Mouse (Mus musculus): ENCODE results near the gene Jak1.
"Not testable (repeated sequence)": the region's sequence is repeated elsewhere in the genome, so short reads cannot be mapped to it uniquely, and the experiment has no call there.

Gene Jak1

DNA sequence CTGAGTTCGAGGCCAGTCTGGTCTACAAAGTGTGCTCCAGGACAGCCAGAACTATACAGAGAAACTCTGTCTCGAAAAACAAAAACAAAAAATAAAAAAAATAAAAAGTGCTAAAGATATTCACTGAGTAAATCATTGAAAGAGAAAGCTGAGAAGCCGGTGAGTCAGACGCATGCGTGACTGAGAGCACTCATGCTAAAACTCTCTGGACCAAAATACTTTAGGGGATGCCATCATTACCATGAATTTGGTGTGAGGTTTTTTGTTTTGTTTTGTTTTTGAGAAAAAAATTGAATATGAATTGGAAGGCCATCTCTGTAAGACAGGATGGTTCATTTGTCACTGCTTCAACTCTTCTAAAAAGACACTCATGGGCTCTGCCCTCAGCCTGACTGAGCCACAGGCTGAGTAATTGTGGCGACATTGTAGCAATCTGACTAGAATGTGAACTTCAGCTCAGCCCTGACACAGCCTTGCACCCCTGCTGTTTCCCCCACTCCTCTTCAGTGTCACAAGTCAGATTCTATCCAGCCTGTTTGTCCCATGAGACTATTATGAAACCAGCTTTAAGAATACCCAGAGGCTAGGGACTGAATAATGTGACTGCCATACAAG, 11.5 kb upstream of the Jak1 start:
- DNase-seq (ENCODE audit: low spot score in 2 of 2) = no peak

- DNase-seq (ENCODE audit: low spot score in 2 of 2) = no peak
These were observed 10.8 kb upstream of the Jak1 start for GRCm38 (mm10) chr4:101275881-101276280.

DNA sequence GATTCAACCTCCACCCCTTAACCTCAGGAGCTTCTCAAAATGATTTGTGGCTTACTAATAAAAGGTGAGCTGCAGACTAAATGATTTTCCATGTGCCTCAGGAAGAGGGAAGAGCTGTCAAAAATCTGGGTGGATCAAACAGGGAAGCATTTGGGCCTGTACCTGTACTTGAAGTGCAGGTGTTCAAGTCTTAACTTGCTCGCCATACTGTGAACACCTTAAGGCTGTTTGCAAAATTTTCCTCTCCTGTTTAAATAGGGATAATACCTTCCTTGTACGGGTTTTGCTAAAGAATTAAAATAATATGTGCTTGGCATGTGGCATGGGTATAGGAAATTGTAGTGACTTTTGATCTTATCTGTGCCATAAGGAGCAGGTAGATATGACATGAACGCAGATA, 5.7 kb upstream of the Jak1 start:
- DNase-seq (ENCODE audit: low spot score in 2 of 2) = no peak

DNA sequence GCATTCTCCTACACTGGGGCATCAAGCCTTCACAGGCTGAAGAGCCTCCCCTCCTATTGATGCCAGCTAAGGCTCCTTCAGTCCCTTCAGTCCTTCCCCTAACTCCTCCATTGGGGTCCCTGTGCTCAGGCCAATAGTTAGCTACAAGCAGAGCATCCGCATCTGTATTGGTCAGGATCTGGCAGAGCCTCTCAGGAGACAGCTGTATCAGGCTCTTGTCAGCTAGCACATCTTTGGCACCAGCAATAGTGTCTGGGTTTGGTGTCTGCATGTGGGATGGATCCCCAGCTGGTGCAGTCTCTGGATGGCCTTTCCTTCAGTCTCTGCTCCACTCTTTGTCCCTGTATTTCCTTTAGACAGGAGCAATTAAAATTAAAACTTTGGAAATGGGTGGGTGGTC, 3.4 kb upstream of the Jak1 start:
- not testable (repeated sequence) for DNase-seq (ENCODE audit: low spot score in 2 of 2)

GRCm38 (mm10) chr4:101265523-101265922, 441 bp upstream of the Jak1 start:
- no peak for DNase-seq (ENCODE audit: low spot score in 2 of 2)

- DNase-seq (ENCODE audit: low spot score in 2 of 2) = peak; percentile 39 to 46
These were observed 928 bp downstream of the Jak1 start for GRCm38 (mm10) chr4:101263968-101264740.

GRCm38 (mm10) chr4:101261596-101261995, 3.5 kb downstream of the Jak1 start:
- no peak for DNase-seq (ENCODE audit: low spot score in 2 of 2)

DNA sequence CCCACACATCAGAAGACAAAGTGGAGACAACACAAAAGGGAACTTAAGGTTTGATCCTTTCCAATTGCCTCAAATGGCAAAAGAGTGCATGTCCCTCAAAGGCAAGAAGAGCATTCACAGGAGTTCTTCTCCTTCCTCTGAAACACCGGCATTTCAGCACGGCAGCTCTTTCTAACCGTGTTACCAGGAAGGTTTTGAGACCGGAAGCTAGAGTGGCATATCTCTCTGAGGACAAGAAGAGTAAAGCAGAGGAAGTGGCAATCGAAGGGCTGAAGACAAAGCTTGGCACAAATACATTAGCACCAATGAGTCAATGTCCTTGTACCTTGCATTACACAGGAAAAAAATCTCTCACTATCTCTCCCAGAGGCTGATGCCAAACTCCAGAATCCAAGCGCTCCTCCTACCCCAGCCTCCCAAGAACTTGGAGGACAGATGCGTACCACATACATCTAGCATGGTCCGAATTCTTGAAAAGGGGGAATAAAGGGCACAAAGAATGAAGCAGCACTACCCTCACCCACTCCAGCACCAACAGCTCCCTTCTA, 4.3 kb downstream of the Jak1 start:
- DNase-seq (ENCODE audit: low spot score in 2 of 2) = no peak

DNA sequence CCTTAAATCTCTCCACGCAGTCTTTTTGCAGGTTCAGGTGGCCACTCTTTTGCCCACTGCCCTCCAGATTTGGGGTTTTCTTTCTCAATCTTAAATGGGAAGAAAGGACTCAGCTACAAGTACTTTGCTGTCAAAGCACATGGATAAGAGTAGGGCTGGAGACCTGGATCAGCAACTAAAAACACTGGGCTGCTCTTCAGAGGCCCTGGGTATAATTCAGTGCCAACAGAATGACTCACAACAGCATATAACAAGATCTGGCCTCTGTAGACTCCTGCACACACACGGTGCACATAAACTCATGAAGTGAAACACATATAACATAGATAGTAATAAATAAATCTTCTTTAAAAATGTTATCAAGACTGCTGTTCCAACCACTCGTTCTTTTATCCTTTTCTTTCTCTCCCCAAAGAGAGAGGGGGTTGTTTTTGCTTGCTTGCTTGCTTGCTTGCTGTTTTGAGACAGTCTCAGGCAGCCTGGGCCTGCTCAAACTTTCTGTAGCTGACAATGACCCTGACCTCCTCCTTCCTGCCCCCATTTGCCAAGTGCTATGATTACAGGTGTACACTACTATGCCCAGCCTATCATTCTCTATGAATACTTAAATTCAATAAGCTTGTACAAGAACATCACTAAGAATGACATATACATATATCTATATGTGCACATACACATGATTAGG, 8.4 kb downstream of the Jak1 start:
- no peak for DNase-seq (ENCODE audit: low spot score in 2 of 2)

DNA sequence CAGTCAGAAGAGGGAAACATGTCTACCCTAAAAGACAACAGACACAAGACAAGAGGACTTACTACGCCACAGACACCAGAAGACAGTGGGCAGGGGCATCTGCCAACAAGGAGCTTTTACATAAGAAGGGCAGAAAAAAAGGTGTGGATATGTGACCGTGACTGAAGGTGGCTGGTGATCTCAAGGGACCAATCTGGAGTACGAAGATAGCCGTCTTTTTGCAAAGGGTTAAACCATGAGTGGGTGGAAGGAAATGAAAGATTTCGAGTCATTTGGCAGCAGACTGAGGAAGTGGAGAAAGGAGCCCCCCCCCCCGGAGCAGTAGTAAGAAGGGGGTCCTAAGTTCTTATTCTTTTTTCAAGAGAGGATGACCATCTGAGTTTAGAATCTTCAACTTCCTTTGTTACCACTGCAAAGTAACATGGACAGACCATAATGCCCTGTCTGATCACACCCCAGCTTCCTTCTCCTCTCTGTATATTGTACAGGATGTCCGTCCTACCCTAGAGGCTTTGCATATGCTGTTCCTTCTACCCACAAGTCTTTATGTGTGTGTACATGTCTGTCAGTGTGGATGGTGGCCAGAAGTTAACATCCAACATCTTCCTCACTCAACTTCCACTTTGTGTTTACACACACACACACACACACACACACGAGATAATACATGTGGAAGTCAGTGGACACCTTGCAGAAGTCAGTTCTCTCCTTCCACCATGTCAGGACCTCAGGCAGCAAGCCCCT, 10.3 kb downstream of the Jak1 start:
- DNase-seq (ENCODE audit: low spot score in 2 of 2) = no peak

DNA sequence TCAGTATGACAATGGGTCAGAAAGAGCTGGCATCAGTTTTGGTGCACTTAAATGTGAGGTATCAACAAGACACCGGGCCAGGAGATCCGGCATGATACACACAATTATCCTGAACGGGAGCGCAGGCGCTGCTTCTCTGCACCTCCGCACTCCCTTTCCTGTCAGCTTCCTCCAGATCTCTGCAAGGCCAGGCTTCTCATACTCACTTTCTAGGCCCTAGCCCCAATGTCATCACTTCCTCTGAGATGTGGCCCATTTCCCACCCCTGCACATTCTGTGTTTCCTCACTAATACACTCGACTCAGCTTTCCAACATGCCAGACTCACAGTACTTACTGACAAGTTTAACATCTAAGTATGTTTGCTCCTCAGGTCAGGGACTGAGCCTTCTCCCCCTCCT, 11.1 kb downstream of the Jak1 start:
- no peak for DNase-seq (ENCODE audit: low spot score in 2 of 2)

- no peak for DNase-seq (ENCODE audit: low spot score in 2 of 2)
These were observed 12.1 kb downstream of the Jak1 start for GRCm38 (mm10) chr4:101252781-101253622.

- DNase-seq (ENCODE audit: low spot score in 2 of 2) = no peak
These were observed 13.1 kb downstream of the Jak1 start for GRCm38 (mm10) chr4:101252016-101252415.

DNA sequence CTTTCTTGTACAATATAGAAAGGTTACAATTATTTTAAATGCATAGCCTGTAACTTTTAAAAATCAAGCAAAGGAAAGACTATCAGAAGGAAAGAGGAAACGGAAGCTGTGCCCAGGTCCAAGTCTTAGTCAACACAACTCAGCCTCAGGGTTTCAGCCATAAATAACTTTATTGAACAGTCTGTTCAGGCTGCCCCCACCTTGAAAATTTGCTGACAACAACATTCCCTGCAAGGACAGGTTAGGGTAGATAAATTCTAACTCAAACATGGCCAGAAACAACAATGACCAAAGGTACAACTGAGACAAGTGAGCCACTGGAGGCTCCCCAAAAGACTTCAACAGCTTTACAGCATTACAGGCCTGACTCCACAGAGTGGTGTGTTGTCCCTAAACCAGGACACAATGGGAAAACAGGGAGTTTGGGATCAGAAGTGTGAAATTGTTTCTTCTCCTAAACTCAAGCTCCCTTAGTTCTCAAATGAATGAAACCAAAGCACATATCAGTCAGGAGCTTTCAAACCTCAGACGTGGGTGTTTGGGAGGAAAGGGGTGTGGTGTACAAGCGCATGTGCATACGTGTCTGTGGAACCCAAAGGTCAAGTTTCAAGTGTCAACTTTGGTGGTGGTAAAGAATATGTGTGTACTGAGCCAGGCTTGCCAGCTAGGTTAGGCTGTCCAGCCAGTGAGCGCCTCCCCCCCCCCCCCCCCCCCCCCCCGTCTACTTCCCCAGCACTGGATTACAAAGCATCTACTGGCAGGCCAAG, 14.9 kb downstream of the Jak1 start:
- DNase-seq (ENCODE audit: low spot score in 2 of 2) = no peak

DNA sequence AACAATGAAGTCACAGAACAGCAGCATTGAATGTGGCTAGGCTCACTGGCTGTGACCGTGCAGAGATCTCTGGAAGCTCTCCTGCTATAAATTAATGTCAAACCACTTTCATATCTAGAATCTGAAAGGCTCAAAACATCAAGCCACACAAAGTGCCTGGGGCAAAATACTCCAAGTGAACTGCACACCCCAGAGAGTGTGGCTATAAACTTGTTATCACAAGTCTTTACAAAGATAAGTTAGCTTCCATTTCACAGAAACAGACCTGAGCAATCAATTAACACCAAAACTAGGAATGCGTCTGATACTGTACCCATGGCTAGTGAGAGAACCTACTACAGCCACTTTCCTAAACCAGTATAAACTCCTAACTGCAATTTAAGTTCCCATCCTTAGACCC, 17.7 kb downstream of the Jak1 start:
- DNase-seq (ENCODE audit: low spot score in 2 of 2) = no peak

GRCm38 (mm10) chr4:101246569-101246968, 18.5 kb downstream of the Jak1 start:
- DNase-seq (ENCODE audit: low spot score in 2 of 2) = no peak

DNA sequence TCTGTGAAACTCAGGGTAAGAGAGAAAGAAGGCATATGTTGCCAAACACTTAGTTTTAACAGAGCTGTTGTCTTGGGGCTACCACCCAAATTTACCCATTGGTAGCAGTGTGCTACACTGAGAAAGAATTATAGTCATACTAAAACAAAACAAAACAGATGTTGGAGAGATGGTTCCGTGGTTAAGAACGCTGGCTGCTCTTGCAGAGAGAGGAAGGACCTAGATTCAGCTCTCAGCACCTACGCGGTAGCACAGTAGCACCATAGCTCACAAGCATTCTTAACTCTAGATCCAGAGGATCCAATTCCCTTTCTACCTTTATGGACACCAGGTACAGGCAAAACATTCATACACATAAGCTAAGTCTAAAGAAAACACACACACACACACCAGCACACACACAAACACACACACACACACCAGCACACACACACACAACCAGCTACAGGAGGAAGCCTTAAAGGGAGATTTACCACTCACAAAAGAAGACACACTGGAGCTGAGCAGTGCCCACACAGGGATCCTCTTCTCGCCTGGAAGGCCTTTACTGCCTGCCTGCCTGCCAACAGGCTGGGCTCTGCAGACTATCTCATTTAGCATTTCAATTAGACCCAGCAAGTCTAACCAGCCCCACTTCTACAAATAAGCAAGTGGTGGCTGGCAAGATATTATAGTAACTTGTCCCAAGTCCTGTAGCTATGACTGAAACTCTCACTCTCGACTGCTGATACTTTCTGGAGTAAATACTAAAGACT, 20.6 kb downstream of the Jak1 start:
- DNase-seq (ENCODE audit: low spot score in 2 of 2) = peak; percentile 50 to 54

DNA sequence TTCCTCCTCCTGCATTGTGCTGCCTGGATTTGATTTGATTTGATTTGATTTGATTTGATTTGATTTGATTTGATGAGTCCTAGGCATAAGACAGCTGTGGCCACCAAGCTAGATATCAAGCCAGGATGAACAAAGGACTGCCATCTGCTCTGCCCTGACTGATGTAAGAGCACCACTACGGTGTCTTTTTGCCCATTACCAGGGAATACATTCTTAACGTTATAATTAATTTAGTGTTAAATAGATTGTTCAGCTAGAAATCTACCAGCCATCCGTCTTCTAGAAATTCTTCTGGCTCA, 24.3 kb downstream of the Jak1 start:
- no peak for DNase-seq (ENCODE audit: low spot score in 2 of 2)

DNA sequence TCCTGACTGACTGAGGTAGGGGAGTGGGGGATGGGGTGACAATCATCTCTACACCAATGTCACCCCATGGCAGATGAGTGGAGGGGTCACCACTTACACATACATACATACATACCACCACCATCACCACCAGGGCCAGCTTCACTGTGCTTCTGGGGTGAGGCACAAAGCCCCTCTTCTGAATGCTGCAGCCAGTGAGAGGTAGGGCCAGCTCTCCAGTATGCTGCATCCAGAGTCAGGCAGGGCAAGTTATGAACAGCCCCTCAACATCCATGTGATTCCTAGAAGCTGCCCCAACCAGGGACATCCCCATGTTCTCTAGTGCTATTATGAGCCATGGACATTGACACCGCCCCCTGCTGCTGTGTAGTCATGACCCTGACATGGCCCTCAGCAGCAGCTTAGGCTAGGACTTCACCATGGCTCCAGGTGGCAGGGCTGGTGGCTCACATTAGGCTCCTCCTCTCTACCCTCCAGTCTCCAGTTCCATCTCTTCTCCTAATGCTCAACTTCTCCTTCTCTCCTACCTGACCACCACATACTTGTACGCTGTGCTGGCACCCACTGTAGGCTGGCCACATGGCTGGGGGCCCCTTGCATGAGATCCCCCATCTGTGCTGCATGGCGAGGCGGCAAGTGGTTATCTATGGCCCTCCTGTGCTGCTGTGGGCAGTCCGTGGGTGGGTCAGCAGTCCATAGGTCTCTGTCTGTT, 24.8 kb downstream of the Jak1 start:
- no peak for DNase-seq (ENCODE audit: low spot score in 2 of 2)

Data from right cerebral cortex, postnatal 10 days (tissue).